Mouse (Mus musculus) heart, embryonic 12.5 days (tissue): ENCODE data around the gene Pck1. TPM values are rescaled to one million over a fixed set of nuclear protein-coding genes. Genes with fewer than 3 reads are reported as not detected.

Experiments used
- ATAC-seq: fragments of 200-750 bp; cut with Nextera tagmentation; 2 replicates; pipeline ENCODE4 v1.8.0; 2017; ENCODE audit warnings: moderate TSS enrichment, moderate library complexity; ENCODE audit not compliant: insufficient number of reproducible peaks, low FRiP score
- H3K27ac ChIP-seq: fragments of 300-500 bp; sonication (generic); 2 replicates; pipeline ENCODE4 v1.5.1; 2016; ENCODE audit warnings: mild to moderate bottlenecking, moderate library complexity; ENCODE audit not compliant: poor library complexity, severe bottlenecking
- H3K27me3 ChIP-seq: fragments of 300-500 bp; sonication (generic); replicated peaks from 2 replicates; pipeline ENCODE4 v1.6.1; 2016; ENCODE audit warnings: mild to moderate bottlenecking, moderate library complexity
- H3K36me3 ChIP-seq: fragments of 300-500 bp; sonication (generic); 2 replicates; pipeline ENCODE4 v1.6.1; 2016; ENCODE audit warnings: mild to moderate bottlenecking, moderate library complexity
- H3K4me1 ChIP-seq: fragments of 300-500 bp; sonication (generic); replicated peaks from 2 replicates; pipeline ENCODE4 v1.6.1; 2016; ENCODE audit warnings: mild to moderate bottlenecking
- H3K4me2 ChIP-seq: fragments of 300-500 bp; sonication (generic); 2 replicates; pipeline ENCODE4 v1.6.1; 2016; ENCODE audit warnings: mild to moderate bottlenecking, moderate library complexity
- H3K4me3 ChIP-seq: fragments of 300-500 bp; sonication (generic); 2 replicates; pipeline ENCODE4 v1.5.1; 2016; ENCODE audit warnings: mild to moderate bottlenecking
- H3K9ac ChIP-seq: fragments of 300-500 bp; sonication (generic); 2 replicates; pipeline ENCODE4 v1.6.1; 2016; ENCODE audit warnings: mild to moderate bottlenecking, moderate library complexity
- H3K9me3 ChIP-seq: fragments of 300-500 bp; sonication (generic); replicated peaks from 2 replicates; pipeline ENCODE4 v1.6.1; 2016; ENCODE audit warnings: mild to moderate bottlenecking, moderate library complexity
- WGBS: fragments of 180-500 bp; shearing (Covaris S2); methylation state at CpG from one replicate; pipeline ENCODE4 v1.1.7; 2016; 5-methylcytosine and 5-hydroxymethylcytosine counted together
- polyA plus RNA-seq: library from polyadenylated mRNA; unstranded; fragments of >200 nt; fragmentation: Nextera tagmentation; extraction: Ambion mirVana; gene quantifications from 2 replicates; pipeline ENCODE4 v1.2.1, GENCODE M21; 2016

Gene Pck1
- polyA plus RNA-seq, 1 experiment from 2014 or later = 0.19 TPM

GRCm38 (mm10) chr2:173205563-173206099 is 52.8 kb downstream of the Pck1 start:
- Histone ChIP-seq H3K4me3 (no peak overlapping the region), H3K36me3 (no peaks in the 10 kb centered on the region), H3K9ac (no peak overlapping the region), H3K27me3 (0 out of 2 replicates have a peak, but pooled peaks cover 4% of the 10 kb centered on the region), H3K4me2 (no peak overlapping the region), H3K4me1 (no peaks in the 10 kb centered on the region), H3K9me3 (0 out of 2 replicates have a peak, but pooled peaks cover 2% of the 10 kb centered on the region), H3K27ac (no peak overlapping the region)
- no peak for ATAC-seq
- WGBS = 85% methylated on average over 14 of the region's 14 CpGs

- H3K9ac ChIP-seq = no peak overlapping the region
- 0 out of 2 replicates have a peak, but pooled peaks cover 2% of the 10 kb centered on the region for H3K9me3 ChIP-seq
- 0 out of 2 replicates have a peak, but pooled peaks cover 8% of the 10 kb centered on the region for H3K27me3 ChIP-seq
- H3K36me3 ChIP-seq = no peaks in the 10 kb centered on the region
- 87% methylated on average over 3 of the region's 3 CpGs for WGBS
- H3K27ac ChIP-seq = no peak overlapping the region
- ATAC-seq = no peak
- H3K4me2 ChIP-seq = no peak overlapping the region
- H3K4me1 ChIP-seq = no peaks in the 10 kb centered on the region
- H3K4me3 ChIP-seq = no peak overlapping the region
These were observed 54.2 kb downstream of the Pck1 start for GRCm38 (mm10) chr2:173207051-173207450.

Other genes with a start within 250 kb of the Pck1 start
- gene Bmp7, start 212.7 kb upstream of the Pck1 start, polyA plus RNA-seq = 67.2 and 70.8 TPM in 2 replicates
- gene Spo11, start 175.3 kb upstream of the Pck1 start, polyA plus RNA-seq = 0.26 and 0.30 TPM in 2 replicates
- 102 and 103 TPM in 2 replicates for gene Rae1, start 152.9 kb upstream of the Pck1 start, polyA plus RNA-seq
- 146 and 147 TPM in 2 replicates for gene Rbm38, start 132.6 kb upstream of the Pck1 start, polyA plus RNA-seq
- 0.70 and 0.86 TPM in 2 replicates for gene Ctcfl, start 33.5 kb upstream of the Pck1 start, polyA plus RNA-seq
- gene Zbp1, start 65.9 kb downstream of the Pck1 start, polyA plus RNA-seq = not detected in 2 replicates
- gene Pmepa1, start 123.5 kb downstream of the Pck1 start, polyA plus RNA-seq = 4.0 and 4.5 TPM in 2 replicates